Mouse (Mus musculus) WW6 (cell line): ENCODE results near the gene Stab2.

ENCODE experiments used
- DNase-seq: peaks from one replicate; pipeline ENCODE4 v3.0.0-alpha.2; 2013; ENCODE audit warnings: low read depth, low spot score

The Stab2 gene

DNA sequence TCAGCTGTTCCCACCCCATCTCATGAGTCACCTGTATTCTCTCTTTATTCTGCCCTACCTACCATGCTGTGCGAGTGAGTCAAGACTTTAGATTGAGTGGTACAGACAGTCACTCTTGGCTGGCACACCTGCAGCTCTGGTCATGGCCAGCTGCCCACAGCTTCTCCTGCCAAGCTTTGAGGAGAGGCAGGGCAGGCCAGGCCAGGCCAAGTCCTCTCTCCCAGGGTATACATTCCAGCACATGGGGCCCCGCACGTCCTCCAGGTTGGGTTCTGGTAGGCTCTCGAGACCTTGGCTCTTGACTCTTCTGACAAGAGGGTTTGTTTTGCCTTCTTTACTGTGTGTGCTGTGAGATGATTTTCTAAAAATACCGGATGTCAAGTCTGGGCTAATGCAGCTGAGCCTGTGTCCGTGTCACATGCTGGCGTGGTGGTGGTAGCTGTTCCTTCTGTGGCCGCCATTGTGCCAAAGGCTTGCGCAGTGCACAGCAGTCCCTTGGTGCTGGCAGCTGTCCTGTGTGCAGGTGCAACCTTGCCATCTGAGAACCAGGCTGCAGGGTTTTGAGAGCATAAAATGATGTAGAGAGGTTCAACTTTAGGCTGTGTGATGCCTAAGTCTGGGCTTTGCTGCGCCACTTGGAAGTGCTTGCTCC, 181.8 kb downstream of the Stab2 start:
- no peak for DNase-seq

GRCm38 (mm10) chr10:86824871-86825270, 183.0 kb downstream of the Stab2 start:
- no peak for DNase-seq

GRCm38 (mm10) chr10:86824093-86824492, 183.7 kb downstream of the Stab2 start:
- DNase-seq, result no peak

DNA sequence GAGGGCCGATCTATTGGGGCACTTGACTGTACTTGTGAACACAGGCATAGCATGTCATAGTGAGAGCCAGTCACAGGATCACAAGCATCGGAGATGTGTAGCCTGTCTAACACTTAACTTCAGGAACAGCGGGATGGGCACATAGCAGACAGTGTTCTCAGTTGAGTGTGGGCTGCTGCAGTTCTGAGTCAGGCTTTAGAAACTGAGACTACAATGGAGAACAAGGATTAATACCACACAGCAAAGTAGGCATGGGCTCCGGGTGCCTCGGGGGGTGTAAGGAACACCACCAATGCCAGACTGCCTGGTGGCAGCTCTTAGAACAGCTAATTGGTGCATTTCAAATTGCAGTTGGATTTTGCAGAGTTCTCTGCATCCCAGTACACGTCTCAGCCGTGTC, 186.8 kb downstream of the Stab2 start:
- no peak for DNase-seq

DNA sequence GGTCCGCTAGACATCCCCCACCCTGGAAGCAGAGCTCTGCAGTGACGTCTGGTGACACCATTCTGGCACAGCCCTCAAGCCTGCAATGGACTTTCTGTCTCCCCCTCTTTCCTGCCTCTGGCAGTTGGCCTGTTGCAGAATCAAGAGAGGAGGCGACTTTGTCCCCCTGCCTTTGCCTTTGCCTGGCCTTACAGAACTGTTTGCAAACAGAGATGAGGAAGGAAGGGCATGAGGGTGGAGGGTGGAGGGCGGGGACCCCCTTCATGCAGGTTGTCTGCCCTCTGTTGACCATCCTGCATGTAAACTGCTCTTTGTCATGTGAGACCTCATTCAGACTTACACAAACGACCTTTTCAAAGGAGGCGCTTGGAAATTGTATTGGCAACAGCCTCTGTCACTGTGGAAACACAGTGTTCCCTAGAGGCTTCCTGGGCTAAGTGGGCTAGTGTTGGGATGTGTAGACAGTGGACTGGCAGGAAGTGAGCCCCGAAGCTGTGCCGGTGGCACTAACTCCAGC, 188.1 kb downstream of the Stab2 start:
- no peak for DNase-seq

DNA sequence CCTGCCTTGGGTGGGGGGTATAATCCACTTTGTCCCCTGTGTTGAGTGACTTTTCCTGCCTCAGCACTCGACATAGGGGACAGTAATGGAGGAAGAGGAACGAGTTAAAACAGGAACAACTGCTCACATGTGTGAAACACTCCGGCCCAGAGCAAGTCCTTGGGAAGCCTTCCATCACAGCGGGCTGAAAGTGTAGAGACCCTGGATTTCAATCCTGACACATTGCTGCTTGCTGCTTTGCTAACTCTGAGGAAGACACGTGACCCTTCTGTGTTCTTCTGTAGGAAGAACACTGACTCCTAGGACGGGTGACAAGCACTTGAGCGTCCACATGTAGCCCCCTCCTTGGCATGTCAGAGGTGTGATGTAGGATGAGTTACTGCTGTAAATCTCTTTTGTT, 192.7 kb downstream of the Stab2 start:
- DNase-seq, result no peak

DNA sequence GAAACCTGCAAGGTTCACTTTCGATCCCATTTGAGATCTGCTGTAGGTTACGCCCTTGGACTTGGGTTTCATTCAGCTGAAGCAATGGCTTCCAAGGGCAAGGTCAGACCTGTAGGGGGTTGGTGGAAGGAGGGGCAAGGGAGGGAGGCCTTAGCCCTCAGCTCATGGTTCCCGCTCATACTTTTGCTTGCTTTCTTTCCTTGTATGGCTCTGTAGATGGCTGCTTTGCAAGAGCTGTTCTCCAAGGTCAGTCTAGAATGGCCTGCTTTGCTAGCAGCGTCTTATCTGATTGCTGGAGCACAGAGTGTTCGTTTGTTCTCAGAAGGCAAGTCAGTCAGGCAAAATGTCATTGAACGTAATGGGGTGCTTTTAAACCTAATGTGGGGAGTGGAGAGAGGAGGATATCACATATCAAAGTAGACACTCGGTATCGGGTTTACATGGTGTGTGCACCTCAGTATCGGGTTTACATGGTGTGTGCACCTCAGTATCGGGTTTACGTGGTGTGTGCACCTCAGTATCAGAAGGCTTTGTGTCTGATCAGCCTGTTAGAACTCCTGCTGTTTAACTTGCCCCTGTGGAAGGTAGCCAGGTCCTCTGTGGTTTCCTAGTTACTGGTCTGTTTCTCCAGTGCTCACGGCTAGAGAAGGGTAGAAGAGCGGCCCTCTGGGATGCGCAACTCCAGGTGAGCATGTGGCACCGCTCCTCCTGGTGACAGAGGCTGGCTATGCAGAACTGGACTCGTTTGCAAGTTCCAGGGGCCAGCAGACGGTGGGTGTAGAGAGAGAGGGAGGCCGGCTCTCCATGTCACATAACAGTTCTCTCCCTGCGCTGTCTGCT, 193.3 kb downstream of the Stab2 start:
- no peak for DNase-seq

- no peak for DNase-seq
Measured at GRCm38 (mm10) chr10:86810612-86811011, 197.2 kb downstream of the Stab2 start.

- no peak for DNase-seq
Measured at GRCm38 (mm10) chr10:86810000-86810399, 197.8 kb downstream of the Stab2 start.

- DNase-seq, result no peak
Measured at GRCm38 (mm10) chr10:86808013-86808758, 199.6 kb downstream of the Stab2 start.

GRCm38 (mm10) chr10:86807362-86807761, 200.5 kb downstream of the Stab2 start:
- no peak for DNase-seq

GRCm38 (mm10) chr10:86796073-86796741, 211.6 kb downstream of the Stab2 start:
- DNase-seq, result no peak

DNA sequence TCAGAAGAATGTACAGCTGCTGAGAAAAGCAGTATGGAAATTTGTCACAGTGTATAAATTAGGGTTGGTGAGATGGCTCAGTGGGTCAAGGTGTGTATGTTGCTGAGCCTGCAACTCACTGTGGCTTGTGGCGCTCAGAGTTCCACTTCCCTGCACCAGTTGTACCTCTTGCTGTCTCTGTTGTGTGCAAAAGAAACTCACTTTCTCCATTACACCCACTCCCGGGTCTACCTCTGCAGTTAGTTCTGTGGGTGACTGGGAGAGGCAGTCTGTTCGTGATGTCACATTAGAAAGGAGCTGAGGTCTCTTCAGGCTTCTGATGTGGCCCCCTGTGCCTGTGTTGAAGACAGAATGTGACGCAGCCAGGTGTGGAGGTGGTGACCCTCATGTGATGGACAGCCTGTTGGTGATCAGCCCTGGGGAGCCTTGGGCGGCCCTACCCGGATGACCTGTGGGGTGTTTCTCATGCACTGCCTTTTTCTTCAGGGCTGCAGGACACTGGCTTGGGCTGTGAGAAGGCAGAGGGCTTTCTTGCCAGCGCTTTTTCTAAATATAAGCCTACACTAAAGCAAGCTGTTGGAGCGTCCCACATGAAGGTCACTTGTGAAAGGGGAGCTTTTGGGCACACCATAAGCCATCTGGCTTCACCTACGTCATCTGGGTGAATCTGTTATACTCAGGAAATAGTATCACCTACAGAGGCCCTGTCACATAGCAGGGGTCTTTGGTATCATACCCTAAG, 212.9 kb downstream of the Stab2 start:
- no peak for DNase-seq

GRCm38 (mm10) chr10:86794196-86794595, 213.6 kb downstream of the Stab2 start:
- DNase-seq, result no peak

DNA sequence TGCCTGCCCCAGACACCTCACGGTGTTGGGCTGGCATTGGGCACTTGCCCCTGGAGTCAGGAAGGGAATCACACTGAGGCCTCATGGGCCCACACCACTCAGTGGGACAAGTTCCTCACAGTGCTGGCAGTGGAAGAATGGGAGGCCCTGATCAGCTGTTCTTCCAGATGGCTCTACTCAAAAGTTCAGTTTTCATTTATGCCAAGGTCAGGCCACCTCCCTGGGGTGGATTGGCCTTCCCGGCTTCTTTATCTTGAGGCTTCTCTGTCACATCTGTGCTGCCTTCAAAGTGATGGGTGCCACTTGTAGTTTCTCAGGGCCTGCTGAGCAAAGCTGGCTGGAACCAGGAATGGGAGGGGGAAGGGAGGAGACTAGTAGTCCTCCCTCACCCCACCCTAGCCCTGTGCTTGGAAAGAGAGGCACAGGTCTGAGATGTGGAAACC, 214.3 kb downstream of the Stab2 start:
- no peak for DNase-seq

DNA sequence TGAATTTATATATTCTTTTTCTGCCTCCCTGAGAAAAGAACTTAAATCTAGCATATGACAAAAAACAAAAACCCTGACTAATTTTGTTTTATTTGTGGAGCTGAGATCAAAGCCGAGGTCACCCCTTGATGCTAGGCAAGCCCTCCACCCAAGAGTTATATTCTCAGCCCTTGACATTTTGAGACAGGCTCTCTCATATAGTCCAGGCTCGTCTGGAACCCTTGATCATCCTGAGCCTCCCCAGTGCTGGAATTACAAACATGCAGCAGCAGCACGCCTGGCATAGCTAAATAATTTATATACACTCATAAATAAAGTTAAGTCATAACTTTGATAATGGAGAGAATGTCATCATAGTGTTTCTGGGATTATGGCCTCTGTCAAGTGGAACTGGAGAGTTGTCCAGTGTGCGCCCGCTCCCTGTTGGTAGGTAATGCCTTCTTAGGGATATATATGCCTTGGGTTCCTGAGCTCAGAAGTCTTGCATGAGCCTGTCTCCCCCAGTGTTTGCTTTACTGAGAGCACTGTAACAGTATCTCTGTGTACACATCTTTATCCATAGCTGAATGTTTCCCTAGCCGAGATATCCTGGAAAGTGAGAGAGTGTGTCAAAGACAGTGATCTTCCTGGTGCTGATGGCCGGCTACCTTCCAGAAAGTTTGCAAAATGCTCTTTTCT, 216.2 kb downstream of the Stab2 start:
- DNase-seq, result no peak
